Mouse (Mus musculus) liver, adult 2 months (tissue): ENCODE data around the gene Slc5a3. TPM values are rescaled to one million over a fixed set of nuclear protein-coding genes. Genes with fewer than 3 reads are reported as not detected.

ENCODE experiments used
- DNase-seq: peaks from one replicate; pipeline ENCODE4 v3.0.0-alpha.2; 2011; ENCODE audit warnings: low read depth, low spot score; ENCODE audit errors: extremely low read depth
- H3K27ac ChIP-seq: fragments of 200-500 bp; replicated peaks from 2 replicates; pipeline ENCODE4 v1.5.1; 2012; ENCODE audit warnings: low read depth, mild to moderate bottlenecking, control low read depth, inconsistent platforms, low read length; ENCODE audit not compliant: insufficient read depth
- H3K27me3 ChIP-seq: fragments of 200-500 bp; 2 replicates; pipeline ENCODE4 v1.6.1; 2012; ENCODE audit warnings: mild to moderate bottlenecking, moderate library complexity, low read length, inconsistent platforms; ENCODE audit not compliant: control insufficient read depth, insufficient read depth
- H3K36me3 ChIP-seq: fragments of 200-500 bp; 2 replicates; pipeline ENCODE4 v1.6.1; 2012; ENCODE audit warnings: low read length, inconsistent platforms; ENCODE audit not compliant: control insufficient read depth, insufficient read depth
- H3K4me1 ChIP-seq: fragments of 200-500 bp; 2 replicates; pipeline ENCODE4 v1.6.1; 2011; ENCODE audit warnings: low read length; ENCODE audit not compliant: control insufficient read depth, insufficient read depth
- H3K4me3 ChIP-seq: fragments of 200-500 bp; 2 replicates; pipeline ENCODE4 v1.5.1; 2011; ENCODE audit warnings: low read depth, mild to moderate bottlenecking, control low read depth, low read length, moderate library complexity; ENCODE audit not compliant: insufficient read depth
- H3K79me2 ChIP-seq: fragments of 200-500 bp; 2 replicates; pipeline ENCODE4 v1.6.1; 2012; ENCODE audit warnings: inconsistent platforms, mild to moderate bottlenecking, low read length, moderate library complexity; ENCODE audit not compliant: control insufficient read depth, insufficient read depth
- H3K9ac ChIP-seq: fragments of 200-500 bp; 2 replicates; pipeline ENCODE4 v1.6.1; 2012; ENCODE audit warnings: low read depth, mild to moderate bottlenecking, control low read depth, inconsistent platforms, low read length
- CTCF ChIP-seq: fragments of 200-500 bp; IDR thresholded peaks from 2 replicates; pipeline ENCODE4 v1.5.1; 2011; ENCODE audit warnings: low read depth, low read length, control low read depth
- POLR2A ChIP-seq: fragments of 200-500 bp; IDR thresholded peaks from 2 replicates; pipeline ENCODE4 v1.6.1; 2011; ENCODE audit warnings: low read length, control low read depth; ENCODE audit not compliant: insufficient read depth; ENCODE audit errors: extremely low read depth
- WGBS: fragments of 180-500 bp; shearing (Covaris S2); methylation state at CpG from one replicate; pipeline ENCODE4 v1.1.7; 2018; 5-methylcytosine and 5-hydroxymethylcytosine counted together
- polyA plus RNA-seq: library from polyadenylated mRNA; depleted of rRNA; stranded (reverse); fragments of >200 nt; gene quantifications from 2 replicates; pipeline ENCODE4 v1.2.3, GENCODE M21; 2012; rRNA removed
- total RNA-seq: library from RNA; depleted of rRNA; stranded (reverse); fragments of >200 nt; gene quantifications from 2 replicates; pipeline ENCODE4 v1.2.3, GENCODE M21; 2014; rRNA removed

The Slc5a3 gene
- total and polyA plus RNA-seq, 2 experiments, result 0.53 to 3.8 TPM

- Histone ChIP-seq H3K9ac (no peak overlapping the region), H3K27me3 (no peaks in the 10 kb centered on the region), H3K36me3 (no peaks in the 10 kb centered on the region), H3K4me3 (no peak overlapping the region), H3K27ac (no peak overlapping the region), H3K79me2 (no peaks in the 10 kb centered on the region), H3K4me1 (no peaks in the 10 kb centered on the region)
- DNase-seq, result no peak
- TF ChIP-seq CTCF, result no peak
- no peak for TF ChIP-seq POLR2A
- WGBS, result 84% methylated on average over 8 of the region's 8 CpGs
Observed at GRCm38 (mm10) chr16:92129843-92130242, 71.7 kb downstream of the Slc5a3 start.

GRCm38 (mm10) chr16:92132511-92132910 lies 74.4 kb downstream of the Slc5a3 start:
- Histone ChIP-seq H3K79me2 (no peaks in the 10 kb centered on the region), H3K36me3 (no peaks in the 10 kb centered on the region), H3K4me1 (no peaks in the 10 kb centered on the region), H3K9ac (no peak overlapping the region), H3K27ac (no peak overlapping the region), H3K27me3 (no peaks in the 10 kb centered on the region), H3K4me3 (no peak overlapping the region)
- 81% methylated on average over 4 of the region's 4 CpGs for WGBS
- no peak for DNase-seq
- TF ChIP-seq POLR2A, result no peak
- TF ChIP-seq CTCF, result no peak

- TF ChIP-seq CTCF (no peak), POLR2A (no peak)
- no peaks in the 10 kb centered on the region for H3K79me2 ChIP-seq
- WGBS, result 92% methylated on average over 11 of the region's 11 CpGs
- no peak for DNase-seq
- no peaks in the 10 kb centered on the region for H3K27me3 ChIP-seq
- no peaks in the 10 kb centered on the region for H3K4me1 ChIP-seq
- no peak overlapping the region for H3K4me3 ChIP-seq
- H3K9ac ChIP-seq, result no peak overlapping the region
- H3K27ac ChIP-seq, result no peak overlapping the region
- no peaks in the 10 kb centered on the region for H3K36me3 ChIP-seq
Observed at GRCm38 (mm10) chr16:92134148-92134764, 76.1 kb downstream of the Slc5a3 start.

- Histone ChIP-seq H3K4me1 (no peaks in the 10 kb centered on the region), H3K27me3 (no peaks in the 10 kb centered on the region), H3K9ac (no peak overlapping the region), H3K4me3 (no peak overlapping the region), H3K27ac (no peak overlapping the region), H3K36me3 (no peaks in the 10 kb centered on the region), H3K79me2 (no peaks in the 10 kb centered on the region)
- TF ChIP-seq POLR2A, result no peak
- TF ChIP-seq CTCF, result no peak
- no peak for DNase-seq
- 93% methylated on average over 15 of the region's 15 CpGs for WGBS
Observed at GRCm38 (mm10) chr16:92136275-92136674, 78.2 kb downstream of the Slc5a3 start.

Other genes starting within 250 kb of the Slc5a3 start
- gene Mrps6, start 52 bp upstream of the Slc5a3 start, total RNA-seq, result 6.1 and 9.5 TPM in 2 replicates
- gene Mrps6, start 52 bp upstream of the Slc5a3 start, polyA plus RNA-seq, result 11.6 and 11.7 TPM in 2 replicates
- gene Gm49711, start within 50 bp of the Slc5a3 start, total RNA-seq, result not detected in 2 replicates
- not detected in 2 replicates for gene Gm49711, start within 50 bp of the Slc5a3 start, polyA plus RNA-seq
- gene Kcne2, start 234.1 kb downstream of the Slc5a3 start, total RNA-seq, result not detected in 2 replicates
- not detected in 2 replicates for gene Kcne2, start 234.1 kb downstream of the Slc5a3 start, polyA plus RNA-seq
- gene Smim11, start 243.0 kb downstream of the Slc5a3 start, total RNA-seq, result 17.4 and 22.3 TPM in 2 replicates
- 13.6 and 19.2 TPM in 2 replicates for gene Smim11, start 243.0 kb downstream of the Slc5a3 start, polyA plus RNA-seq